Mouse (Mus musculus) left cerebral cortex, postnatal 10 days (tissue): ENCODE measurements around the gene Olfr350. TPM values are rescaled to one million over a fixed set of nuclear protein-coding genes. Genes with fewer than 3 reads are reported as not detected.

Source experiments
- DNase-seq, 2 experiments: peaks; one replicate each; pipeline ENCODE4 v3.0.0; 2021 to 2022; ENCODE audit warnings: low spot score in 2 of 2, mixed read lengths in 1 of 2; ENCODE audit errors: extremely low spot score in 1 of 2
- intact Hi-C: fragments of 180-260 bp; cut with DNase I; formaldehyde crosslinking; loops from one replicate; pipeline ENCODE4 v1.15.1; 2025
- total RNA-seq, 2 experiments: library from RNA; stranded (reverse); gene quantifications; 2 replicates each; pipeline ENCODE4 v1.2.3; 2021

Olfr350 gene
- total RNA-seq = not detected

GRCm38 (mm10) chr2:36846010-36846409, at the start of gene Olfr350:
Gene Olfr350 (plus strand): TSS chr2:36846310.
- intact Hi-C loops = no loop called here
- DNase-seq = no peak

- no peak for DNase-seq
- intact Hi-C loops = no loop called here
Observed at GRCm38 (mm10) chr2:36816932-36817331, 29.2 kb upstream of the Olfr350 start, which contains the start of gene Olfr3. Gene Olfr3 (minus strand): TSS chr2:36817032.

DNA sequence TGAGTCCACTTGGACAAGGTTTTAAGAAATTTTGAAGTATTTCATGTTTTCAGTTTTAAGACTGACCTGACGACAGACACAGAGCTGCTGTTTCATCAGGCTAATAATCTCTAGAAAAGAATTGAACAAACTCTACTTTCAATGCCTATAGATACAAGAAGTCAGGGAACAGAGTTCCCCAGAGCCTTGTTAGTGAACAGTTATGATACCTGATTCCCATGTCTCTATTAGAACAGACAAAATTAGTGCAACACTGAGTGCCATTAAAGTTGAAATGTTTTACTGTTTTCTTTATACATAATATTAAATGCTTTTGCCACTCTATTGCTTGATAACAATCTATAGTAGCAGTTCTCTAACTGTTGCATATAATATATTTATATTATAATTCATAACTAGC, 16.4 kb downstream of the Olfr350 start, which contains the start of gene Olfr351:
TSS of gene Olfr351 (minus strand) at position 101 of the 400 bp plus-strand sequence.
- intact Hi-C loops = no loop called here
- no peak for DNase-seq

DNA sequence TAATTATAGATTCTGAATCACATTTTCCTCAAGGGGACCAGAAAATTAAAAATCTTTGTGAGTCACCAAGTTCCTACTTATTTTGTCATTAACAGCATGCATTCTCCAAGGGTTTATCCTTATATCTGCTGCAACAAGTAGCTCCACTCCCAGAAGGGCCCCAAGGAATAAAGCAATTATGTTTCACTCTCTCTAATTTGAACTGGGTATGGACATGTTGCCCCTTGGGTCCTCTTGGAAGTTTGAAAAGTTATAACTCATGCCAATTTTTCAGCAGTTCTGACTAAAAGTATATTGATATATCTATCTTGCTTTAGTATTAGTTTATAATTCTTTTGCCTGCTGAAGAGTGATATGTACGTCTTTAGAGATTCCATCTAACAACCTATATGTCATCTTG, 22.1 kb downstream of the Olfr350 start, which contains the start of gene Olfr352:
TSS of gene Olfr352 (plus strand) at position 301 of the 400 bp plus-strand sequence.
- DNase-seq = no peak
- intact Hi-C loops = no loop called here

DNA sequence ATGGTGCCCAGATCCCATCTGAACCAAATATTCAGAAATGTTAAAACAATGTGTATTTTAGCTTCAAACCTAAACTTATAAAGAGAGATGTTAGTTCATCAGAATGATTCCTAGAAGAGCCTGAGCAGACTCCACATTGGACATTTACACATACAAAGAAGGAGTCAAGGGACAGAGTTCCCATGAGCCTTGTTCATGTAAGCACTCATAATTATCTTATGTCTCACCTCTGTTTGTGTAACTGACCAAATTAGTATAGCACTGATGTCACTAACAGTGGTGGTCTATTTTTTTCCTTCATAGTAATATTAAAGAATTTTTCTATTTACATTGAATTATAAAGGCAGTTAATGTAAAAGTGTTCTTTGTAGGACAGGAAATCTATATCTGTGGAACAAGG, 46.7 kb downstream of the Olfr350 start, which contains the start of gene Olfr353:
TSS of gene Olfr353 (minus strand) at position 101 of the 400 bp plus-strand sequence.
- intact Hi-C loops = no loop called here
- DNase-seq = no peak

- no peak for DNase-seq
- intact Hi-C loops = no loop called here
Observed at GRCm38 (mm10) chr2:36897114-36897513, 51.0 kb downstream of the Olfr350 start.

Other genes starting within 250 kb of the Olfr350 start
- not detected for gene Olfr345, start 206.3 kb upstream of the Olfr350 start, total RNA-seq
- gene Olfr346, start 160.5 kb upstream of the Olfr350 start, total RNA-seq = not detected
- not detected for gene Olfr347, start 114.4 kb upstream of the Olfr350 start, total RNA-seq
- not detected for gene Olfr348, start 62.0 kb upstream of the Olfr350 start, total RNA-seq
- gene Olfr50, start 55.8 kb upstream of the Olfr350 start, total RNA-seq = not detected
- gene Olfr3, start 29.3 kb upstream of the Olfr350 start, total RNA-seq = not detected
- gene Olfr351, start 16.4 kb downstream of the Olfr350 start, total RNA-seq = not detected
- not detected for gene Olfr352, start 22.1 kb downstream of the Olfr350 start, total RNA-seq
- gene Olfr353, start 46.6 kb downstream of the Olfr350 start, total RNA-seq = not detected
- under 1 TPM in 1 of 2 experiments, not detected in 1; 0.04 TPM for gene Olfr354, start 59.4 kb downstream of the Olfr350 start, total RNA-seq
- gene Olfr355, start 82.6 kb downstream of the Olfr350 start, total RNA-seq = not detected
- gene Olfr356, start 90.8 kb downstream of the Olfr350 start, total RNA-seq = not detected
- not detected for gene Olfr357, start 147.5 kb downstream of the Olfr350 start, total RNA-seq
- gene Olfr358, start 163.0 kb downstream of the Olfr350 start, total RNA-seq = not detected
- gene Olfr360, start 219.4 kb downstream of the Olfr350 start, total RNA-seq = not detected
- gene Olfr361, start 243.0 kb downstream of the Olfr350 start, total RNA-seq = not detected